Mouse (Mus musculus) forebrain, postnatal 0 days (tissue): ENCODE data around the gene Lsamp. TPM values are rescaled to one million over a fixed set of nuclear protein-coding genes. Genes with fewer than 3 reads are reported as not detected.

Experiments
- ATAC-seq: fragments of 200-750 bp; cut with Nextera tagmentation; 2 replicates; pipeline ENCODE4 v1.8.0; 2017; ENCODE audit warnings: mild to moderate bottlenecking, moderate library complexity
- DNase-seq: peaks from one replicate; pipeline ENCODE4 v3.0.0-alpha.2; 2015
- H3K27ac ChIP-seq: fragments of 300-500 bp; sonication (generic); 2 replicates; pipeline ENCODE4 v1.5.1; 2014; ENCODE audit warnings: low read depth, mild to moderate bottlenecking, antibody characterized with exemption, low read length, moderate library complexity, mixed read lengths
- H3K27me3 ChIP-seq: fragments of 300-500 bp; sonication (generic); 2 replicates; pipeline ENCODE4 v1.6.1; 2014; ENCODE audit warnings: mild to moderate bottlenecking, low read length, mixed read lengths; ENCODE audit not compliant: insufficient read depth
- H3K36me3 ChIP-seq: fragments of 300-500 bp; sonication (generic); 2 replicates; pipeline ENCODE4 v1.6.1; 2014; ENCODE audit warnings: mild to moderate bottlenecking, moderate library complexity; ENCODE audit not compliant: insufficient read depth
- H3K4me1 ChIP-seq: fragments of 300-500 bp; sonication (generic); 2 replicates; pipeline ENCODE4 v1.6.1; 2014; ENCODE audit warnings: antibody characterized with exemption; ENCODE audit not compliant: insufficient read depth
- H3K4me2 ChIP-seq: fragments of 300-500 bp; sonication (generic); 2 replicates; pipeline ENCODE4 v1.6.1; 2014; ENCODE audit warnings: low read depth, mild to moderate bottlenecking, moderate library complexity
- H3K4me3 ChIP-seq: fragments of 300-500 bp; sonication (generic); 2 replicates; pipeline ENCODE4 v1.5.1; 2014; ENCODE audit warnings: low read depth, low read length, mixed read lengths
- H3K9ac ChIP-seq: fragments of 300-500 bp; sonication (generic); 2 replicates; pipeline ENCODE4 v1.6.1; 2014; ENCODE audit warnings: mild to moderate bottlenecking
- H3K9me3 ChIP-seq: fragments of 300-500 bp; sonication (generic); 2 replicates; pipeline ENCODE4 v1.6.1; 2016; ENCODE audit warnings: low read length
- CTCF ChIP-seq: sonication (generic); IDR thresholded peaks from 2 replicates; pipeline ENCODE4 v1.5.1; 2016; ENCODE audit warnings: antibody characterized with exemption, control low read depth, low read depth
- WGBS: fragments of 180-500 bp; shearing (Covaris S2); extraction: QIAGEN DNeasy Blood & Tissue Kit; methylation state at CpG from one replicate; pipeline ENCODE4 v1.1.7; 2014; 5-methylcytosine and 5-hydroxymethylcytosine counted together
- polyA plus RNA-seq: library from polyadenylated mRNA; unstranded; fragments of >200 nt; fragmentation: Nextera tagmentation; extraction: Ambion mirVana; gene quantifications from 2 replicates; pipeline ENCODE4 v1.2.1, GENCODE M21; 2015
- total RNA-seq: library from RNA; depleted of rRNA; stranded (reverse); fragments of >200 nt; gene quantifications from 2 replicates; pipeline ENCODE4 v1.2.3, GENCODE M21; 2014

The Lsamp gene
- total and polyA plus RNA-seq, 2 experiments from 2014 or later: 74.0 to 157 TPM

DNA sequence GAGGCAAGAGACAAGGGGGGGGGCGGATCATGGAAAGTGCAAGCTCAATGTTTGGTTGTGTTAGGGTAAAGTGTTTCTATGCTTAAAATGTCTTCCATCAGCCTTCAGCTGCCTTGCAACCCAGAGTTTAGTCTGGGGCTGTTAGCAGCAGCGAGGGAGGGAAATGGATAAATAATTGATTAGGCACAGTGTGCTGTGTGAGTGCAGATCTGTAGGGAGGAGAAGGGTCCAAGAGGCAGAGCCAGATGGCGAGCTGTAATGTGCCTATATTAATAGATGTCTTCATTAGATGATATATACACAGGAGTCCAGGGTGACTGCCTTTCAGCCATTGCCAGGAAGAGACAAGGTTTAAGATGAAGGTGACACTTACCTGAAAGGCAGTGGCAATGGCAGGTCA, 725.9 kb downstream of the Lsamp start:
- no peaks in the 10 kb centered on the region for H3K9me3 ChIP-seq
- 65% methylated on average over 3 of the region's 3 CpGs for WGBS
- no peak overlapping the region for H3K4me2 ChIP-seq
- peaks cover 4% of the 10 kb centered on the region; the same call in 1 of the 2 replicates for H3K4me1 ChIP-seq
- no peak overlapping the region for H3K9ac ChIP-seq
- H3K27ac ChIP-seq: no peak overlapping the region
- H3K36me3 ChIP-seq: no peaks in the 10 kb centered on the region
- no peak overlapping the region for H3K4me3 ChIP-seq
- no peak for TF ChIP-seq CTCF
- ATAC-seq (no peak), DNase-seq (no peak)
- no peaks in the 10 kb centered on the region for H3K27me3 ChIP-seq

- WGBS: 73% methylated on average over 5 of the region's 5 CpGs
- no peak for TF ChIP-seq CTCF
- Histone ChIP-seq H3K27me3 (no peaks in the 10 kb centered on the region), H3K4me1 (peaks cover 4% of the 10 kb centered on the region; the same call in 1 of the 2 replicates), H3K4me2 (no peak overlapping the region), H3K9ac (no peak overlapping the region), H3K36me3 (no peaks in the 10 kb centered on the region), H3K27ac (no peak overlapping the region), H3K9me3 (no peaks in the 10 kb centered on the region), H3K4me3 (no peak overlapping the region)
- ATAC-seq (no peak), DNase-seq (no peak)
Measured at GRCm38 (mm10) chr16:40710491-40710890, 726.3 kb downstream of the Lsamp start.

GRCm38 (mm10) chr16:40713725-40714124, 729.6 kb downstream of the Lsamp start:
- no peaks in the 10 kb centered on the region for H3K36me3 ChIP-seq
- ATAC-seq: no peak
- H3K4me2 ChIP-seq: no peak overlapping the region
- H3K9ac ChIP-seq: no peak overlapping the region
- H3K4me3 ChIP-seq: no peak overlapping the region
- no peaks in the 10 kb centered on the region for H3K27me3 ChIP-seq
- no peaks in the 10 kb centered on the region for H3K4me1 ChIP-seq
- H3K27ac ChIP-seq: no peak overlapping the region
- H3K9me3 ChIP-seq: no peaks in the 10 kb centered on the region
- DNase-seq: no peak
- 82% methylated on average over 3 of the region's 3 CpGs for WGBS
- no peak for TF ChIP-seq CTCF

DNA sequence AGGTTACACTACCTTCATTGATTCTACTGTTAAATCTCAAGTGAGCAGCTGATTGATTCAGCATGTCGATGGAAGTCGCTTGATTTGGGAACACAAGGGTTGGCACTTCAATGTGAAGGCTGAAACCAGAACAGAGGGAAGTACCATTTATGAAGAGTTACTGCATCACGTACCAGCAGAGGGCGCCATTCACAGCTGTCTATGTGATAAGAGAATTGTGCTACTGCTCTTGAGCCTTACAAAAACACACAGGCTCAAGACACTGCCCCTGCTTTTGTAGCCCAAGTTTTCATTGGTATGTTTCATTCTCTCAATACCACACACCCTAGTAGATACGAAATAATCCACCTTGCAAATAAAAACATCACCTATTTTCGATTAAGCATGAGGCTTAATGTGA, 754.9 kb downstream of the Lsamp start:
- Histone ChIP-seq H3K27ac (no peak overlapping the region), H3K27me3 (no peaks in the 10 kb centered on the region), H3K4me3 (no peak overlapping the region), H3K36me3 (no peaks in the 10 kb centered on the region), H3K9me3 (no peaks in the 10 kb centered on the region), H3K4me1 (no peaks in the 10 kb centered on the region), H3K9ac (no peak overlapping the region), H3K4me2 (no peak overlapping the region)
- DNase-seq (peak; percentile 68), ATAC-seq (no peak)
- 35% methylated on average over 6 of the region's 6 CpGs for WGBS
- TF ChIP-seq CTCF: peak; percentile 75

- Histone ChIP-seq H3K27ac (0 out of 2 replicates have a peak overlapping the region, but pooled peaks have one; percentile 30), H3K4me2 (no peak overlapping the region), H3K4me3 (no peak overlapping the region), H3K4me1 (no peaks in the 10 kb centered on the region), H3K27me3 (no peaks in the 10 kb centered on the region), H3K9ac (no peak overlapping the region), H3K9me3 (no peaks in the 10 kb centered on the region), H3K36me3 (no peaks in the 10 kb centered on the region)
- ATAC-seq (peak; percentile 29; the same call in 1 of the 2 replicates), DNase-seq (no peak)
- no peak for TF ChIP-seq CTCF
- WGBS: 67% methylated on average over 6 of the region's 6 CpGs
Measured at GRCm38 (mm10) chr16:40739771-40740170, 755.6 kb downstream of the Lsamp start.

GRCm38 (mm10) chr16:40740273-40740672, 756.1 kb downstream of the Lsamp start:
- Histone ChIP-seq H3K27me3 (no peaks in the 10 kb centered on the region), H3K36me3 (no peaks in the 10 kb centered on the region), H3K4me2 (no peak overlapping the region), H3K9ac (no peak overlapping the region), H3K4me3 (no peak overlapping the region), H3K9me3 (no peaks in the 10 kb centered on the region), H3K27ac (no peak overlapping the region), H3K4me1 (no peaks in the 10 kb centered on the region)
- ATAC-seq: no peak; the same call in 1 of the 2 replicates
- DNase-seq: peak; percentile 17
- WGBS: 51% methylated on average over 8 of the region's 8 CpGs
- no peak for TF ChIP-seq CTCF

- no peak overlapping the region for H3K9ac ChIP-seq
Measured at GRCm38 (mm10) chr16:40827191-40827590, 843.0 kb downstream of the Lsamp start.

More at GRCm38 (mm10) chr16:40827191-40827590, 843.0 kb downstream of the Lsamp start:
- no peak for ATAC-seq
- peak; percentile 9 for DNase-seq
- H3K27me3 ChIP-seq: no peaks in the 10 kb centered on the region
- H3K4me2 ChIP-seq: no peak overlapping the region
- H3K36me3 ChIP-seq: no peaks in the 10 kb centered on the region
- no peaks in the 10 kb centered on the region for H3K9me3 ChIP-seq
- no peaks in the 10 kb centered on the region for H3K4me1 ChIP-seq
- no peak overlapping the region for H3K4me3 ChIP-seq
- 36% methylated on average over 1 of the region's 1 CpGs for WGBS
- no peak for TF ChIP-seq CTCF
- no peak overlapping the region for H3K27ac ChIP-seq
